Mouse (Mus musculus): ENCODE results near the gene Pcdh19.
"Not testable (repeated sequence)": the region's sequence is repeated elsewhere in the genome, so short reads cannot be mapped to it uniquely, and the experiment has no call there.

Pcdh19 gene

GRCm38 (mm10) chrX:133688840-133689239 is at the start of gene Pcdh19:
Pcdh19 (minus strand) TSS chrX:133688987.
- DNase-seq (ENCODE audit: low read depth, low spot score): peak; percentile 66

DNA sequence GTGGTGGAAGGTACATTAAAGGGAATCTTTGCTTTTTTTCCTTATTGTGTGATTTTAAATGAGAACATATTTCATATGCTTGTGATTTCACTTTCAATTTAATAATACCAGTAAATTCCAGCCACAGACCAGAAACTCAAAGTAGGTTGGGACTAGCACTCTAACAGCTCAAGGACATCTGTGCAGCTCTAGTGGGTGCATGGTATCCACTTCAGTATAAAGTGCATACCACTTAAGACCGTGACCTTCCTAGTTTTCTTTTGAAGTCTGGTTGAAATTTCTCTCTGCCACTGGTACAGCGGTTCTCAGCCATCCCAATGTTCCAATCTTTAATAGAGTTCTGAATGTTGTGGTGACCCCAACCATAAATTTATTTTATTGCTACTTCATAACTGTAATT is 47.1 kb upstream of the Pcdh19 start:
- no peak for DNase-seq (ENCODE audit: low read depth, low spot score)

GRCm38 (mm10) chrX:133734984-133735383 is 46.2 kb upstream of the Pcdh19 start:
- DNase-seq (ENCODE audit: low read depth, low spot score): peak; percentile 28

- DNase-seq (ENCODE audit: low read depth, low spot score): no peak
Observed at GRCm38 (mm10) chrX:133721517-133721916, 32.7 kb upstream of the Pcdh19 start.

DNA sequence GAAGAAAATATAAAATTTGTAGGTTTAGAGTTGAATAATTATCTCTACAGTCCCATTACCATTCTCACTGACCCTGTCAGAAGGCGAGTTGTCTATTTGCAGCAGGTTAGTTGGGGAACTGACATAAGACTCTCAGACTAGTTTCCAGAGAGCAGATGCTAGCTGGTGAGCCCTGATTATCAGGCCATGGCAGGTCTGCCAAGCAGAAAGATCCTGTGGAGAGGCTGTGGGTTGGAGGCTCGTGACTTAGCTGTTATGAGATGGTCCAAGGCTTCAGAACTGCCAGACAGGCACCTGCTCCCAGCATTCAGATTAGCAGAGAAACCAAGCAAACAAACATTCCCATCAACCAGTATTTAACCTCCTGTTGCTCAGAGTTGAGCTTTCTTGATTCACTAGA is 21.8 kb upstream of the Pcdh19 start:
- DNase-seq (ENCODE audit: low read depth, low spot score): no peak

GRCm38 (mm10) chrX:133702902-133703301 is 14.1 kb upstream of the Pcdh19 start:
- no peak for DNase-seq (ENCODE audit: low read depth, low spot score)

DNA sequence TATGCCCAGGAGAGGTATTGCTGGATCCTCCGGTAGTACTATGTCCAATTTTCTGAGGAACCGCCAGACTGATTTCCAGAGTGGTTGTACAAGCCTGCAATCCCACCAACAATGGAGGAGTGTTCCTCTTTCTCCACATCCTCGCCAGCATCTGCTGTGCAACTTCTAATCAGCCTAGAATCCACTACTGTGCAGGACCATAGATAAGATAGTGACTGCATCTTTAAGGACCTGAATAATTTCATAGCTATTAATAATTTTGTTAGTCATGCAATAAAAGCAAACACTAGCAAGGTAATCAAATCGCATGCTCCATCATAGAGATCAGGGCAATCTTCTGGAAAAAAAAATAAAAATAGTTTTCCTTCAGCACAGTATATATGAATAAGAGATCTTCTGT is 9.1 kb upstream of the Pcdh19 start:
- not testable (repeated sequence) for DNase-seq (ENCODE audit: low read depth, low spot score)

DNA sequence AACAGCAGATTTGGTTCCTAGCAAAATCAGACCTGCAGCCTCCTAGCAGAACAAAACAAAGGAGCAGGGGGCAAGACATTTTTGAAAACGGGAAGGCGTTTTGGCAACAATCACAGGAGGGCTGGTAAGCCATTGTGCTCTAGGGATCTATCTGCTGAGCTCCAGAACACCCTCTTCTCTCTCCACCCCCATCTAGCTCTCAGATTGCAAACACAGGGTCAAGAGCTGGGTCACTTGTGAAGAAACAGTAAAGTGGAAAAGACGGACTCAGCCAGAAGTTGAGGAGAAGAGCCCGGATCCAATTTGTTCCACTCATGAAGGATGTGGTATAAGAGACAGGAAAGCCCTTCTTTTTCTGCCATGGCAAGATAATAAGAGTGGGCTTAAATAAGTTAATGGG is 7.7 kb upstream of the Pcdh19 start:
- no peak for DNase-seq (ENCODE audit: low read depth, low spot score)

- DNase-seq (ENCODE audit: low read depth, low spot score): no peak
Observed at GRCm38 (mm10) chrX:133693037-133693760, 4.4 kb upstream of the Pcdh19 start.

DNA sequence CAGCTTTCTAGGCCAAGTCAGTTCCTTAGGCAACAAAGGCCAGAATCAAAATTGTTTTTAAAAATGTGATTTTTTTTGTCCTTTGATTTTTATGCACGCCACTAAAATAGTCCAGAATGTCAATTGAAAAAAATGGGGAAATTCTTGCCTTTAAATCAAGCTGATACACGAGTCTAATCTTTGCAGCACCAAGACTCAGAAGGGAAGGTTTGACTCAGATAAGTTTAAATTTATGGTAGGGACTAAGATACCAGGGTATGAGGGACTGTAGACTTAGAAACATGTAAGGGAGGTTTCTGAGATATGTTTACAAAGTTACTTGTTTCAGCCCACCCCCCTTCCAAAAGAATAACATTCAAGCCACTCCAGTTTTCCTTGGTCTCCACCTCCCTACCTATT is 3.6 kb upstream of the Pcdh19 start:
- DNase-seq (ENCODE audit: low read depth, low spot score): no peak

DNA sequence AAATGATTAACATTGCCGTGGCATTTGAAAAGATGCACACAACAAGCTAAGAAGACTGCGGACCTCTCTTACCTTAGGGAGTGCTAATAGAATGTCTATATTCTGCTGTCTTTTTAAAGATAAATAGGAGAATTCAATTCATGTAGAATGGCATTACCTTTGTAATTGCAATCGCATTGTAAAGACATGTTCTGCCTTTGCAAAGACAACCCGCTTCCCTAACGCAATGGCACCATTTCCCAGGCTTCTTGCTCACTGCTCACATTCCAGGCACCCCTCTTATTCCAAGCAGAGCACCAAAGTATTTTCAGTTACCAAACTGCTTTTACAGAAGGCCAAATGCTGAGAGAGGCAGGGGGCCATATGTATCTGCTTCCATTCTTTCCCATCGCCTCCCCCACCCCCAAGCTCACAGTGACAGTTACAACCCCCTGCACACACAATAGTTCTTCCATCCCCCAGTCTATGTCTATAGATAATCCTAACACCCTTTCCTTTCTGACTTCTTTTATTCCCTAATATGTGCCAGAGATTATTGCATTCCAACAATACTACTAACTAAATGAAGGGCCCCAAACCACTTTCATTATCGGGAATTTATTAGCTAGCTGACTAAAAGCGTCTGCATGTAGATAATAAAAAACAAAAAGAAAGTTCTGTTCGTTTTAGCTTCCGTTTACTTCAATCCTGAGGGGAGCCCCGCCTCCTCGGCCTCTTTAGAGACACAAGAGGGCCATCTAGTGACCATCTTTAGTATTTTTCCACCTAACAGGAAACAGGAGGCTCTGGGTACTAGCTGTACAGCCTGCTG is 3.0 kb upstream of the Pcdh19 start:
- DNase-seq (ENCODE audit: low read depth, low spot score): peak; percentile 61

- DNase-seq (ENCODE audit: low read depth, low spot score): no peak
Observed at GRCm38 (mm10) chrX:133690822-133691221, 2.0 kb upstream of the Pcdh19 start.

- no peak for DNase-seq (ENCODE audit: low read depth, low spot score)
Observed at GRCm38 (mm10) chrX:133689576-133690250, 926 bp upstream of the Pcdh19 start.

DNA sequence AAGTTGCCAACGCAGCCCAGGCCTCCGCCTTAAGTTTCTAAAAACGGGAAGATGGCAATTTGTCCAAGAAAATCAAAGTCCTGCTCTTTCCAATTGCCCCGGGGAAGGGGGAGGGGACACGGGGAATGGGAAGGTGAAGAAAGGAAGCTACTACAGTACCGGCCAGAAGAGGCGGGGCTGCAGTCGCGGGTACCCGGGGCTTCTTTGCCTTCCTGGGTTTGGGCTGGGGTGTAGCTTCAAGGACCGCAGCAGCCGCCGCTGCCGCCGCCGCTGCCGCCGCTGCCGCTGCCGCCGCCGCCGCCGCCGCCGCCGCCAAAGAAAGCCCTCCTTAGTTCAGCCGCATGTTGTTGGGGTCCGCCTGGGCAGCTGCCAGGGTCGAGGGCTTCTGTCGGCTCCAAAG is 631 bp downstream of the Pcdh19 start:
- DNase-seq (ENCODE audit: low read depth, low spot score): no peak

- DNase-seq (ENCODE audit: low read depth, low spot score): peak; percentile 41
Observed at GRCm38 (mm10) chrX:133687666-133688151, 1.1 kb downstream of the Pcdh19 start.

DNA sequence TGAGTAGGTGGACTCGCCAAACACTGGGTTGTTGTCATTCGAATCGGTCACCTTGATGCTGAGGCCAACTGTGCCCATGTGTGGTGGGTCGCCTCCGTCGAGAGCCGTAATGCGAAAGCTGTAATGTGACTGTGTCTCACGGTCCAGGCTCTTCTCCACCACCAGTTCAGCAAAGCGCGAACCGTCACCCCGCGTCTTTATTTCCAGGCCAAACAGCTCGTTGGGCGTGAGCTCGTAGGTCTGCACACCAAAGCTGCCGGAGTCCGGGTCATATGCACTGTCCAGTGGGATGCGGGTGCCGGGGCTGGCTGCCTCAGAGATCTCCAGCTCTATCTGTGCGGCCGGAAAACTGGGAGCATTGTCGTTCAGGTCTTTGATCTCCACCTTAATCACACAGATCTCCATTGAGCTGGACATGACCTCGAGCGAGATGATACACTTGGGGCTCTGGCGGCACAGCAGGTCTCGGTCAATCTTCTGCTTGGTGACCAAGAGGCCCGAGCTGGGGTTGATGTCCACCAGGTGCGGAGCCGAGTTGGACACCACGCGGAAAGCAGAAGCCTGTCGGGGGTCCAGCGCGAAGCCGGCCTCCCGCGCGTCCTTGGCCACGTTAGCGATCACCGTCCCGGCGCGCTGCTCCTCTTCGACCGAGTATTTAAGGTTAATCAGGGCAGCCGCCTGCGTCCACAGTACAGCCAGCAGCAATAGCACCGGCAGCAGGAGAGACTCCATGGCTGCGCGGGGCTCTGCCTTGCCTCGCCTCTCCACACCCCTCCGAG is 2.1 kb downstream of the Pcdh19 start:
- DNase-seq (ENCODE audit: low read depth, low spot score): no peak

DNA sequence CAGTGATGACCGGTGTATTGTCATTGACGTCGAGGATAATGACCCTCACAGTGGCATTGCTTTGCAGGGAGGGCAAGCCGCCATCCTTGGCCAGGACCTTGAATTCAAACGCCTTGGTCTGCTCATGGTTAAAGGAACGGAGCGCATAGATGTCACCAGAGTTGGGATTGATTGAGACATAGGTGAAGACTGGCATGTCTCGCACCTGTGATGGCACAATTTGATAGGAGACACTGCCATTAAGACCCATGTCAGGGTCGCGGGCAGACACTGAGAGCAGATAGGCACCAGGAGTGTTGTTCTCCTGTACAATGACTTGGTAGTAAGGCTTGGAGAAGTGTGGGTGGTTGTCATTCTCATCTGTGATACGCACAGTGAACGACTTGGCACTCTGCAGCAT is 3.2 kb downstream of the Pcdh19 start:
- DNase-seq (ENCODE audit: low read depth, low spot score): no peak

DNA sequence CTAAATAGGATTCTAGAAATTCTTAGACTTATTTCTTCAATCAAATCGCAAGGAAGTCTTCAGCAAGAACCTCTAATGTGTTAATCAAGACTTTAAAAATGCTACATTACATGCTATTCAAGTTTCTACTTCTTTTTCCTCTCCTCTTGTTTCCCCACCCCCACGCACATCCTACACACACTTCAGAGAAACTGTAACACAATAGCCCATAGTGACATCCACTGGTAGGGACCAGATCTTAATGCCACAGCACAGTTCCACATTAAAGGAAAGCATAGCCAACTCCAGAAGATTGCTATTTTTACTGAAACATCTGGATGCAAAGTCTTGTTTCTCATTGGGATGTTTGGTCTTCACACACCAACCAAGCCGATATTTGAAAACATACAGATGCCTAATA is 4.8 kb downstream of the Pcdh19 start:
- DNase-seq (ENCODE audit: low read depth, low spot score): no peak

- DNase-seq (ENCODE audit: low read depth, low spot score): peak; percentile 78
Observed at GRCm38 (mm10) chrX:133675121-133675520, 13.7 kb downstream of the Pcdh19 start.

GRCm38 (mm10) chrX:133673796-133674195 is 15.0 kb downstream of the Pcdh19 start:
- peak; percentile 81 for DNase-seq (ENCODE audit: low read depth, low spot score)

GRCm38 (mm10) chrX:133660111-133660510 is 28.7 kb downstream of the Pcdh19 start:
- no peak for DNase-seq (ENCODE audit: low read depth, low spot score)

All from R1 (cell line).